Mouse (Mus musculus) lung, postnatal 0 days (tissue): Measurements from ENCODE around the gene Kctd11.

Experiments
- CTCF ChIP-seq: IDR thresholded peaks from 2 replicates; pipeline ENCODE4 v1.5.1; 2016; ENCODE audit warnings: antibody characterized with exemption, mild to moderate bottlenecking
- EP300 ChIP-seq: IDR thresholded peaks from 2 replicates; pipeline ENCODE4 v1.6.1; 2016; ENCODE audit warnings: antibody characterized with exemption, mild to moderate bottlenecking, control low read depth

DNA sequence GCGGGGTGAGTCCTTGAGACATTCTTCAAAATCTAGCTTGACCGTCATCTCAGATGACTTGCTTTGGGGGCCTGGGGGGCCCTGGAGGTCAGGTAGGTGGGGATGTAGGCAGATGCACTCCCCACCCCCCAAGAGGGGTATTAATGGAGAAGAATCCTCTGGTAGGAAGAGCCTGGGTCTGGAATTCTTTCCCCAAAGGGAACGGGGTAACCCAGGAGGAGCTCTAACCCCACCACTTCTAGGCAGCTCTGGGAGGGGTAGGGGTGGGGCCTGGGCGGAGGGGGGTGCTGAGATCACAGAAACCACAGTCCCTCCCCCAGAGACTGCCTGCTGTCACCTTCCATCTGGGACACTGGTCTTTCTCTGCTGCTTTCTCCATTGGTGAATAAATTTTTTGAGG is 14.1 kb upstream of the Kctd11 start, which contains the start of gene Acap1:
- no peak for TF ChIP-seq CTCF
- TF ChIP-seq EP300 = no peak
